Mouse (Mus musculus) hindbrain, embryonic 11.5 days (tissue): Measurements from ENCODE around the gene Nanos2. TPM values are rescaled to one million over a fixed set of nuclear protein-coding genes. Genes with fewer than 3 reads are reported as not detected.

ENCODE experiments used
- ATAC-seq: fragments of 200-750 bp; cut with Nextera tagmentation; 2 replicates; pipeline ENCODE4 v1.8.0; 2017; ENCODE audit warnings: mild to moderate bottlenecking, moderate TSS enrichment, moderate library complexity; ENCODE audit not compliant: low FRiP score
- DNase-seq: peaks from one replicate; pipeline ENCODE4 v3.0.0-alpha.2; 2015; ENCODE audit warnings: low spot score
- H3K27ac ChIP-seq: fragments of 300-500 bp; sonication (generic); 2 replicates; pipeline ENCODE4 v1.5.1; 2014; ENCODE audit warnings: mild to moderate bottlenecking, low read depth, low read length
- H3K27me3 ChIP-seq: fragments of 300-500 bp; sonication (generic); 2 replicates; pipeline ENCODE4 v1.6.1; 2014; ENCODE audit warnings: mild to moderate bottlenecking, low read length, moderate library complexity, mixed read lengths; ENCODE audit not compliant: control insufficient read depth, insufficient read depth
- H3K36me3 ChIP-seq: fragments of 300-500 bp; sonication (generic); 2 replicates; pipeline ENCODE4 v1.6.1; 2014; ENCODE audit warnings: mild to moderate bottlenecking, low read length, moderate library complexity, mixed read lengths; ENCODE audit not compliant: control insufficient read depth, insufficient read depth
- H3K4me1 ChIP-seq: fragments of 300-500 bp; sonication (generic); replicated peaks from 2 replicates; pipeline ENCODE4 v1.6.1; 2014; ENCODE audit warnings: low read length, mixed read lengths; ENCODE audit not compliant: control insufficient read depth, insufficient read depth
- H3K4me2 ChIP-seq: fragments of 300-500 bp; sonication (generic); replicated peaks from 2 replicates; pipeline ENCODE4 v1.6.1; 2014; ENCODE audit warnings: mild to moderate bottlenecking, low read depth, low read length
- H3K4me3 ChIP-seq: fragments of 300-500 bp; sonication (generic); 2 replicates; pipeline ENCODE4 v1.5.1; 2014; ENCODE audit warnings: low read depth, low read length
- H3K9ac ChIP-seq: fragments of 300-500 bp; sonication (generic); 2 replicates; pipeline ENCODE4 v1.6.1; 2014; ENCODE audit warnings: low read depth, low read length
- H3K9me3 ChIP-seq: fragments of 300-500 bp; sonication (generic); 2 replicates; pipeline ENCODE4 v1.6.1; 2016; ENCODE audit warnings: low read length; ENCODE audit not compliant: control insufficient read depth
- WGBS: fragments of 180-500 bp; shearing (Covaris S2); extraction: QIAGEN DNeasy Blood & Tissue Kit; methylation state at CpG from one replicate; pipeline ENCODE4 v1.1.7; 2014; 5-methylcytosine and 5-hydroxymethylcytosine counted together
- polyA plus RNA-seq: library from polyadenylated mRNA; unstranded; fragments of >200 nt; fragmentation: Nextera tagmentation; extraction: Ambion mirVana; gene quantifications from 2 replicates; pipeline ENCODE4 v1.2.1, GENCODE M21; 2014

The Nanos2 gene
- polyA plus RNA-seq, 1 experiment from 2014 or later, result not detected

- WGBS, result 93% methylated on average over 7 of the region's 7 CpGs
- Histone ChIP-seq H3K4me2 (no peak overlapping the region), H3K9me3 (no peaks in the 10 kb centered on the region), H3K4me3 (no peak overlapping the region), H3K27me3 (peaks cover 25% of the 10 kb centered on the region), H3K27ac (no peak overlapping the region), H3K4me1 (no peaks in the 10 kb centered on the region), H3K36me3 (no peaks in the 10 kb centered on the region), H3K9ac (no peak overlapping the region)
- no peak for DNase-seq
- no peak for ATAC-seq
Observed at GRCm38 (mm10) chr7:19017909-19018308, 30.7 kb downstream of the Nanos2 start.

GRCm38 (mm10) chr7:19021048-19021447 lies 33.8 kb downstream of the Nanos2 start:
- Histone ChIP-seq H3K4me2 (no peak overlapping the region), H3K9me3 (no peaks in the 10 kb centered on the region), H3K4me3 (no peak overlapping the region), H3K27ac (no peak overlapping the region), H3K36me3 (no peaks in the 10 kb centered on the region), H3K4me1 (no peaks in the 10 kb centered on the region), H3K27me3 (peaks cover 34% of the 10 kb centered on the region), H3K9ac (no peak overlapping the region)
- 25% methylated on average over 8 of the region's 8 CpGs for WGBS
- ATAC-seq (no peak), DNase-seq (no peak)

- Histone ChIP-seq H3K4me1 (no peaks in the 10 kb centered on the region), H3K9ac (no peak overlapping the region), H3K4me3 (no peak overlapping the region), H3K4me2 (no peak overlapping the region), H3K27me3 (peaks cover 34% of the 10 kb centered on the region), H3K9me3 (no peaks in the 10 kb centered on the region), H3K27ac (no peak overlapping the region), H3K36me3 (no peaks in the 10 kb centered on the region)
- 69% methylated on average over 18 of the region's 18 CpGs for WGBS
- ATAC-seq (no peak), DNase-seq (no peak)
Observed at GRCm38 (mm10) chr7:19022189-19022958, 35.2 kb downstream of the Nanos2 start.

GRCm38 (mm10) chr7:19023357-19023814 lies 36.2 kb downstream of the Nanos2 start, which contains the start of gene Foxa3:
TSS of gene Foxa3 (minus strand) at chr7:19023538.
- 3% methylated on average over 29 of the region's 30 CpGs for WGBS
- no peaks in the 10 kb centered on the region for H3K36me3 ChIP-seq
- ATAC-seq (peak; percentile 47), DNase-seq (no peak)
- peaks cover 34% of the 10 kb centered on the region for H3K27me3 ChIP-seq
- no peaks in the 10 kb centered on the region for H3K9me3 ChIP-seq
- H3K27ac ChIP-seq, result 0 out of 2 replicates have a peak within 1 kb of the TSS, but pooled peaks have one; percentile 6
- H3K9ac ChIP-seq, result peak within 1 kb of the TSS; percentile 88
- H3K4me3 ChIP-seq, result peak within 1 kb of the TSS; percentile 87
- no peaks in the 10 kb centered on the region for H3K4me1 ChIP-seq
- H3K4me2 ChIP-seq, result peak within 1 kb of the TSS; percentile 9; the same call in 1 of the 2 replicates

GRCm38 (mm10) chr7:19024096-19024506 lies 36.9 kb downstream of the Nanos2 start, which contains the start of gene Sympk:
TSS of gene Sympk (plus strand) at chr7:19024377.
- peak within 1 kb of the TSS; percentile 63 for H3K4me2 ChIP-seq
- H3K4me3 ChIP-seq, result peak within 1 kb of the TSS; percentile 87
- no peaks in the 10 kb centered on the region for H3K9me3 ChIP-seq
- no peaks in the 10 kb centered on the region for H3K36me3 ChIP-seq
- DNase-seq, result peak; percentile 98
- H3K27me3 ChIP-seq, result peaks cover 34% of the 10 kb centered on the region
- peak; percentile 95 for ATAC-seq
- peak within 1 kb of the TSS; percentile 88 for H3K9ac ChIP-seq
- H3K27ac ChIP-seq, result 0 out of 2 replicates have a peak within 1 kb of the TSS, but pooled peaks have one; percentile 6
- H3K4me1 ChIP-seq, result no peaks in the 10 kb centered on the region
- WGBS, result under 1% methylated on average over 44 of the region's 50 CpGs

- H3K9ac ChIP-seq, result peak overlapping the region; percentile 88
- 0 out of 2 replicates have a peak overlapping the region, but pooled peaks have one; percentile 6 for H3K27ac ChIP-seq
- 2% methylated on average over 28 of the region's 36 CpGs for WGBS
- H3K9me3 ChIP-seq, result no peaks in the 10 kb centered on the region
- H3K4me2 ChIP-seq, result peak overlapping the region; percentile 63
- H3K27me3 ChIP-seq, result peaks cover 34% of the 10 kb centered on the region
- ATAC-seq (peak; percentile 65), DNase-seq (peak; percentile 50)
- H3K4me1 ChIP-seq, result no peaks in the 10 kb centered on the region
- no peaks in the 10 kb centered on the region for H3K36me3 ChIP-seq
- peak overlapping the region; percentile 87 for H3K4me3 ChIP-seq
Observed at GRCm38 (mm10) chr7:19024581-19025255, 37.5 kb downstream of the Nanos2 start.

GRCm38 (mm10) chr7:19028067-19028466 lies 40.9 kb downstream of the Nanos2 start:
- Histone ChIP-seq H3K27ac (no peak overlapping the region), H3K4me2 (no peak overlapping the region), H3K9me3 (no peaks in the 10 kb centered on the region), H3K36me3 (peaks cover 9% of the 10 kb centered on the region; the same call in 1 of the 2 replicates), H3K27me3 (peaks cover 8% of the 10 kb centered on the region), H3K9ac (no peak overlapping the region), H3K4me1 (no peaks in the 10 kb centered on the region), H3K4me3 (no peak overlapping the region)
- no peak for ATAC-seq
- no peak for DNase-seq

GRCm38 (mm10) chr7:19029084-19029653 lies 42.0 kb downstream of the Nanos2 start:
- no peak overlapping the region for H3K4me2 ChIP-seq
- H3K27me3 ChIP-seq, result no peaks in the 10 kb centered on the region
- no peak overlapping the region for H3K4me3 ChIP-seq
- H3K9me3 ChIP-seq, result no peaks in the 10 kb centered on the region
- WGBS, result 64% methylated on average over 6 of the region's 6 CpGs
- no peak overlapping the region for H3K9ac ChIP-seq
- peaks cover 9% of the 10 kb centered on the region; the same call in 1 of the 2 replicates for H3K36me3 ChIP-seq
- ATAC-seq (peak; percentile 42), DNase-seq (peak; percentile 81)
- no peaks in the 10 kb centered on the region for H3K4me1 ChIP-seq
- H3K27ac ChIP-seq, result no peak overlapping the region
